Mouse (Mus musculus): ENCODE measurements around the gene Thap12.

Gene Thap12

DNA sequence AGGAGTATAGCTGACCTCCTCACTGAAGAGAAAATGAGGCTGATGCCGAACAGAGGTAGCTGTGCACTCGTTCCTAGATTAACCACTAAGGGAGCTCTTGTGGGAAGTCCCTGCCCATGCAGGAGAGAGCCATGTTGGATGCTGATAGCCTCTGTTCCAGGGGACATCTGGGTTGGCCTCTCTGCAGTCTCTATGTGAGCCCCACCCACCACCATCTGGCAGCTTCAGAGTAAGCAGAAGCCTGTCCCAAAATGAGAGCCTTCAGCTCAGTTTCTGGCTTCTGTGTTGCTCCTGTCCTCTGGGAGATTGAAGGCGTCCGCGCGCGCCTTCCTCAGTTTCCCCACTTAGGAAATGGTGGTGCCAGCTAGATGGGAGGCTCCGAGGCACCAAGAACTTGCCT is 53.7 kb downstream of the Thap12 start:
- DNase-seq (ENCODE audit: low spot score): no peak

DNA sequence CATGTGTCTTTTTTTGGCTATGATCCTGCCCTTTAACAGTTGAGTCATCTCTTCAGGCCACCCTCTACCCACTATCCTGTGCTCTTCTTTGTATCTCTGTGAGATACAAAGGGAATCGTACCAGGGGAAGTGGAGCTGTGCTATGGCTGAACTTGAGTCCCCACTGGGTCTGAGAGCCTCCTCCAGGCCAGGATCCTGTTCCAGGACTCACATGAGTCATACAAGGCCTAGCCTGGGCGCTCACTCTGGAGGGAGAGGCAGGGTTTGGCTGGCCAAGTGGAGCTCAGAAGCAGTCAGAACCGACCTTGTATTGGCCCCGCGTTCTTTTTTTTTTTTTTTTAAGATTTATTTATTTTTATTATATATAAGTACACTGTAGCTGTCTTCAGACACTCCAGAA is 57.2 kb downstream of the Thap12 start:
- no peak for DNase-seq (ENCODE audit: low spot score)

DNA sequence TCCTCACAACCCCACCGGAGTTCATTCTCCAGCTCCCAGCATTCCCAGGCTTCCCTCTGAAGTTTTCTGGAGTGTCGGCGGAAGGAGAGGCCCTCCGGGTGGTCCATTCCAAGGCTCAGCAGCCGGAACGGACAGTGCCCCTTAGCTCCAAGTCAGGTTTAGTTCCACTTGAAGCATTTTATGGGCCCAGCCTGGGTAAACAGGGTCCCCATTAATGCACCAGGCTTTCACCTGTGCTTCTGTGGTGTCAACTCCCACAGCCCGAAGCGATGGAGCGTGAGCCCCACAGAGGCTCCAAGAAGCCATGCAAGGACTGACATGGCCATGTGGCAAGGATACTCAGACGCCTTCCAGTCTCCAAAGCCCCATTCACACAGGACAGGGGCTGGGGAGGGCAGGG is 61.0 kb downstream of the Thap12 start:
- no peak for DNase-seq (ENCODE audit: low spot score)

GRCm38 (mm10) chr7:98767261-98767660 is 64.4 kb downstream of the Thap12 start:
- DNase-seq (ENCODE audit: low spot score): no peak
